Mouse (Mus musculus): ENCODE results near the gene Pcsk6.

DNA sequence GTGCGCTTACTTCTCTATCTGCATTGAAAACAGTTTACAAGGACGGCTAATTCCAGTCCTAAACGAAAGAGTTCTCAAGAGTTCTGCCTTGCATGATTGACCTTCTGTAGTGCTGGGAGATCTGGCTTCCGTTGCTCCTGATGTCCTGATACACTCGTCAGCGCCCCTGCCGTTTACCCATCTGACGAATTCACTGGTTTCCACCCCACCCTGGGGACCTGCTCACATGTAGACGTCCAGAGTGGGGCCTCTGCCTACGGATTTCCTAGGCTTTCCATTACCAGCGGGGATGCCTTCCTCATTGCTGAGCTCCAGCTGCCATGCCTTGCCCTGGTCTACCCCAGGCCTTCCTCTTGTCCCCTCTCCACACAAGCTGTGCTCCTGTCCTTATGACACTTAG lies 39.7 kb downstream of the Pcsk6 start:
- TF ChIP-seq CTCF (IDR thresholded peaks at IDR 0.05; ENCODE audit: insufficient read depth, low read length) (no peak), POLR2A (IDR thresholded peaks at IDR 0.05; ENCODE audit: borderline replicate concordance, extremely low read depth, low read depth, low read length) (no peak)
